Comparison of ENCODE assay signal across 26 mouse cellular contexts in the genomic region with DNA sequence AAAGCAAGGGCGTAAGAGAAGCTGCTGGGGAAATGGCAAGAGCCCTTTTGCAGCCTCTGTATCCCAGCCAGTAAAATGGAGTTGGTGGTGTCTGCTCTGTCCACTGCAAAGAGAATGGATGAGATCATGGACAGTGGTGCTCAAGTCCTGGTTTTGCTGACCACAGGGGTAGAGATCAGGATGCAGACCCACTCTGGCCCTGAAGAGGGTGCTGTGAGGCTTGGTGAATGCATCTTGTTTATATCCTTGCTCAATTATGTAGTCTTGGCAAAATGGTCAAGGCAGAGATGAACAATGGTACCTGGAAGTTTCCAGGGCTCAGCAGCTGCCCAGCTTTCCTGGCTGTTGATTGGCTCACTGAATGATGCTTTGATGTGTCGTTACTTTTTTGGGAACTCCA. TPM values are rescaled to one million over a fixed set of nuclear protein-coding genes. Genes with fewer than 3 reads are reported as not detected.
A peak's percentile ranks its signal among the peaks of the same experiment; 100 is the strongest.
DNase-seq lines count a peak whose midpoint lies in the region; ATAC-seq and TF ChIP-seq lines count a peak whose summit lies in the region.
"Had no signal": no experiment of that assay in that cellular context is flagged by ENCODE, and none has a peak within 500 bp of the region (broad histone marks: within the 10 kb centered on the region; RNA-seq: fewer than 3 reads in every experiment).

No protein-coding gene starts in this region.

- peak; percentile 24 for DNase-seq in gastrocnemius, adult 18-20 months (ENCODE audit: low spot score)
- no peak for DNase-seq in gastrocnemius, postnatal 4 days (ENCODE audit: low spot score in 2 of 2)
- no peak for DNase-seq in kidney, postnatal 0 days (ENCODE audit: low spot score)
- DNase-seq in kidney, adult 2 months: no peak
- DNase-seq in lung, postnatal 0 days (ENCODE audit: low spot score): no peak
- no peak for DNase-seq in lung, postnatal 25 days (ENCODE audit: low spot score)
- peak; percentile 19 for DNase-seq in brain, adult 2 months (ENCODE audit: low read depth, low spot score)
- no peak for DNase-seq in frontal cortex, postnatal 10 days (ENCODE audit: low spot score in 2 of 2)
- DNase-seq: adrenal gland, postnatal 25 days; cerebellum, adult 8-10 months; forebrain, postnatal 0 days; gastrocnemius, postnatal 14 days; right cerebral cortex, postnatal 25 days; thymus, postnatal 25 days had no signal

- TF ChIP-seq CTCF in kidney, postnatal 0 days (IDR thresholded peaks at IDR 0.05; ENCODE audit: low read depth): peak; percentile 23; the same call in 1 of the 2 replicates
- no peak for TF ChIP-seq CTCF in kidney, adult 2 months (conservative IDR thresholded peaks at IDR 0.05; ENCODE audit: insufficient read depth, insufficient read length, low read depth, low read length)
- TF ChIP-seq CTCF in lung, postnatal 0 days (IDR thresholded peaks at IDR 0.05): peak; percentile 20; the same call in 1 of the 2 replicates

- H3K9me3 ChIP-seq in kidney, postnatal 0 days (replicated peaks; ENCODE audit: low read length): peaks cover 72% of the 10 kb centered on the region
- H3K9me3 ChIP-seq in lung, postnatal 0 days (ENCODE audit: low read length): peaks cover 66% of the 10 kb centered on the region

- no peak overlapping the region for H3K4me2 ChIP-seq in kidney, postnatal 0 days (ENCODE audit: low read length)
- H3K4me2 ChIP-seq in lung, postnatal 0 days (replicated peaks; ENCODE audit: low read depth, low read length): no peak overlapping the region
- H3K4me2 ChIP-seq: embryonic facial prominence, embryonic 12.5 days; heart, embryonic 15.5 days; hindbrain, embryonic 12.5 days; kidney, embryonic 15.5 days; limb, embryonic 15.5 days had no signal

- no peaks in the 10 kb centered on the region for H3K27me3 ChIP-seq in kidney, postnatal 0 days (ENCODE audit: insufficient read depth, low read length)
- H3K27me3 ChIP-seq in kidney, adult 2 months (replicated peaks; ENCODE audit: control insufficient read depth, insufficient read depth, low read length): no peaks in the 10 kb centered on the region
- H3K27me3 ChIP-seq in lung, postnatal 0 days (replicated peaks; ENCODE audit: insufficient read depth, low read length): no peaks in the 10 kb centered on the region
- H3K27me3 ChIP-seq: embryonic facial prominence, embryonic 12.5 days; heart, embryonic 15.5 days; hindbrain, embryonic 12.5 days; kidney, embryonic 15.5 days; limb, embryonic 15.5 days had no signal

- TF ChIP-seq EP300 in lung, postnatal 0 days (IDR thresholded peaks at IDR 0.05): no peak

- H3K4me3 ChIP-seq in kidney, postnatal 0 days (replicated peaks; ENCODE audit: low read depth, low read length): no peak overlapping the region
- no peak overlapping the region for H3K4me3 ChIP-seq in kidney, adult 2 months (ENCODE audit: insufficient read depth, low read depth, low read length)
- H3K4me3 ChIP-seq in lung, postnatal 0 days (ENCODE audit: low read depth, low read length): no peak overlapping the region
- H3K4me3 ChIP-seq: embryonic facial prominence, embryonic 12.5 days; heart, embryonic 15.5 days; hindbrain, embryonic 12.5 days; kidney, embryonic 15.5 days; limb, embryonic 15.5 days had no signal

- H3K36me3 ChIP-seq in kidney, postnatal 0 days (ENCODE audit: insufficient read depth, low read length): no peaks in the 10 kb centered on the region
- H3K36me3 ChIP-seq in kidney, adult 2 months (ENCODE audit: control insufficient read depth, insufficient read depth, low read length): no peaks in the 10 kb centered on the region
- no peaks in the 10 kb centered on the region for H3K36me3 ChIP-seq in lung, postnatal 0 days (ENCODE audit: insufficient read depth, low read length)
- H3K36me3 ChIP-seq: embryonic facial prominence, embryonic 12.5 days; heart, embryonic 15.5 days; hindbrain, embryonic 12.5 days; kidney, embryonic 15.5 days; limb, embryonic 15.5 days had no signal

- no peak overlapping the region for H3K27ac ChIP-seq in kidney, postnatal 0 days
- H3K27ac ChIP-seq in kidney, adult 2 months (ENCODE audit: insufficient read depth, low read depth, low read length): no peak overlapping the region
- H3K27ac ChIP-seq in lung, postnatal 0 days (ENCODE audit: low read length): no peak overlapping the region
- H3K27ac ChIP-seq: embryonic facial prominence, embryonic 12.5 days; heart, embryonic 15.5 days; hindbrain, embryonic 12.5 days; kidney, embryonic 15.5 days; limb, embryonic 15.5 days had no signal

- ATAC-seq in kidney, postnatal 0 days (replicated peaks; ENCODE audit: low FRiP score, low read depth): no peak
- no peak for ATAC-seq in lung, postnatal 0 days
- ATAC-seq: activated CD4-positive, CD25-positive, alpha-beta regulatory T cell, adult 4 months; forebrain, postnatal 0 days had no signal

- H3K9ac ChIP-seq in kidney, postnatal 0 days (ENCODE audit: low read depth, low read length): no peak overlapping the region
- no peak overlapping the region for H3K9ac ChIP-seq in lung, postnatal 0 days (replicated peaks; ENCODE audit: low read depth)
- H3K9ac ChIP-seq: embryonic facial prominence, embryonic 12.5 days; forebrain, postnatal 0 days; heart, embryonic 15.5 days; hindbrain, embryonic 12.5 days; kidney, embryonic 15.5 days; limb, embryonic 15.5 days had no signal

- no peaks in the 10 kb centered on the region for H3K4me1 ChIP-seq in kidney, postnatal 0 days (replicated peaks; ENCODE audit: insufficient read depth, low read length)
- no peaks in the 10 kb centered on the region for H3K4me1 ChIP-seq in kidney, adult 2 months (ENCODE audit: control insufficient read depth, insufficient read depth, low read length)
- no peaks in the 10 kb centered on the region for H3K4me1 ChIP-seq in lung, postnatal 0 days (ENCODE audit: insufficient read depth, low read depth, low read length)
- H3K4me1 ChIP-seq: embryonic facial prominence, embryonic 12.5 days; heart, embryonic 15.5 days; hindbrain, embryonic 12.5 days; kidney, embryonic 15.5 days; limb, embryonic 15.5 days had no signal

- 82% methylated on average over 2 of the region's 2 CpGs for WGBS in kidney, postnatal 0 days
- WGBS in kidney, adult 2 months: 81% methylated on average over 2 of the region's 2 CpGs
- WGBS in lung, postnatal 0 days: 72% methylated on average over 2 of the region's 2 CpGs

- TF ChIP-seq POLR2A in kidney, adult 2 months (IDR thresholded peaks at IDR 0.05; ENCODE audit: low read depth, low read length): no peak

RNA-seq across cellular contexts. Expression of gene Smok2a, which starts 5.4 kb away (rescaled TPM):
- not detected for total RNA-seq in gastrocnemius, adult 18-20 months (2021)
- not detected for total RNA-seq in gastrocnemius, postnatal 4 days (2021)
- not detected in 2 replicates for polyA plus RNA-seq in kidney, postnatal 0 days (2015; fragmentation: Nextera tagmentation; extraction: Ambion mirVana)
- not detected in 2 replicates for polyA plus RNA-seq in kidney, adult 2 months (2012; rRNA removed)
- polyA plus RNA-seq in lung, postnatal 0 days (2015; fragmentation: Nextera tagmentation; extraction: Ambion mirVana): not detected in 2 replicates
- total RNA-seq: adrenal gland, postnatal 25 days; forebrain, postnatal 0 days; gastrocnemius, postnatal 14 days; layer of hippocampus, postnatal 10 days; left cerebral cortex, postnatal 14 days; megakaryocyte-erythroid progenitor cell, adult 5-6 weeks had no signal
- polyA plus RNA-seq: activated CD4-positive, CD25-positive, alpha-beta regulatory T cell, adult 4 months; cortical plate, adult 2 months; embryonic facial prominence, embryonic 12.5 days; forebrain, postnatal 0 days; heart, embryonic 15.5 days; hindbrain, embryonic 12.5 days; intestine, embryonic 14.5 days; kidney, embryonic 15.5 days; limb, embryonic 15.5 days; neural tube, embryonic 11.5 days had no signal

RNA-seq across cellular contexts. Expression of gene Smok2b, which starts 14.5 kb away (rescaled TPM):
- total RNA-seq in gastrocnemius, adult 18-20 months (2021): not detected
- not detected for total RNA-seq in gastrocnemius, postnatal 4 days (2021)
- polyA plus RNA-seq in kidney, postnatal 0 days (2015; fragmentation: Nextera tagmentation; extraction: Ambion mirVana): not detected in 2 replicates
- polyA plus RNA-seq in kidney, adult 2 months (2012; rRNA removed): not detected in 2 replicates
- polyA plus RNA-seq in lung, postnatal 0 days (2015; fragmentation: Nextera tagmentation; extraction: Ambion mirVana): not detected in 2 replicates
- total RNA-seq: adrenal gland, postnatal 25 days; forebrain, postnatal 0 days; gastrocnemius, postnatal 14 days; layer of hippocampus, postnatal 10 days; left cerebral cortex, postnatal 14 days; megakaryocyte-erythroid progenitor cell, adult 5-6 weeks had no signal
- polyA plus RNA-seq: cortical plate, adult 2 months; embryonic facial prominence, embryonic 12.5 days; forebrain, postnatal 0 days; heart, embryonic 15.5 days; hindbrain, embryonic 12.5 days; intestine, embryonic 14.5 days; kidney, embryonic 15.5 days; limb, embryonic 15.5 days; neural tube, embryonic 11.5 days had no signal

Comparison
In these comparisons a context has a peak if more than half of its experiments do, and no peak if none do; other contexts are left out.
1. DNase-seq: peak in gastrocnemius, adult 18-20 months (single experiment) and brain, adult 2 months (single experiment); none in gastrocnemius, postnatal 4 days (0 of 2), kidney, postnatal 0 days (single experiment), kidney, adult 2 months (single experiment), lung, postnatal 0 days (single experiment), lung, postnatal 25 days (single experiment) and frontal cortex, postnatal 10 days (0 of 2).